Mouse (Mus musculus) CH12.LX (cell line): ENCODE data around the gene E130208F15Rik. TPM values are rescaled to one million over a fixed set of nuclear protein-coding genes. Genes with fewer than 3 reads are reported as not detected.
A peak's percentile ranks its signal among the peaks of the same experiment; 100 is the strongest.

Experiments used
- DNase-seq: peaks from one replicate; pipeline ENCODE4 v3.0.0-alpha.2; 2013; ENCODE audit errors: extremely low read depth
- H3K27ac ChIP-seq: 2 replicates; pipeline ENCODE4 v1.5.1; 2012; ENCODE audit warnings: low read depth, mild to moderate bottlenecking, control low read depth, moderate library complexity; ENCODE audit not compliant: insufficient read depth
- H3K27me3 ChIP-seq: replicated peaks from 2 replicates; pipeline ENCODE3; 2012; ENCODE audit warnings: inconsistent platforms
- H3K36me3 ChIP-seq, 2 experiments: replicated peaks in 1 of 2; 2 replicates each; pipeline versions ENCODE3 to v1.6.1; 2012; ENCODE audit warnings: inconsistent platforms in 1 of 2, low read length in 1 of 2, mild to moderate bottlenecking in 1 of 2, mixed read lengths in 1 of 2, moderate library complexity in 1 of 2; ENCODE audit not compliant: control insufficient read depth in 1 of 2, insufficient read depth in 1 of 2
- H3K4me1 ChIP-seq, 2 experiments: 2 replicates each; pipeline ENCODE4 v1.6.1; 2012; ENCODE audit warnings: inconsistent platforms in 1 of 2, moderate library complexity in 1 of 2; ENCODE audit not compliant: insufficient read depth in 2 of 2, control insufficient read depth in 1 of 2
- H3K4me2 ChIP-seq: 2 replicates; pipeline ENCODE4 v1.6.1; 2012; ENCODE audit warnings: low read depth, mild to moderate bottlenecking, control low read depth; ENCODE audit not compliant: poor library complexity, insufficient read depth, severe bottlenecking
- H3K4me3 ChIP-seq, 3 experiments: fragments of 150-350 bp in 1 of 3; sonication (generic) in 1 of 3; replicated peaks in 1 of 3; 2 replicates each; pipeline versions ENCODE3 to v1.5.1; 2011 to 2012; ENCODE audit warnings: low read depth in 2 of 3, low read length in 2 of 3, mild to moderate bottlenecking in 2 of 3, moderate library complexity in 2 of 3, control low read depth in 1 of 3, improper control_type of control experiment in 1 of 3, inconsistent platforms in 1 of 3, mixed read lengths in 1 of 3; ENCODE audit not compliant: poor library complexity in 1 of 3
- H3K79me2 ChIP-seq: replicated peaks from 2 replicates; pipeline ENCODE4 v1.6.1; 2012; ENCODE audit warnings: mild to moderate bottlenecking, moderate library complexity; ENCODE audit not compliant: control insufficient read depth, poor library complexity, insufficient read depth, severe bottlenecking; ENCODE audit errors: extremely low read depth
- H3K9ac ChIP-seq: 2 replicates; pipeline ENCODE4 v1.6.1; 2012; ENCODE audit warnings: low read depth, mild to moderate bottlenecking, control low read depth, moderate library complexity; ENCODE audit not compliant: insufficient read depth
- H3K9me3 ChIP-seq: replicated peaks from 2 replicates; pipeline ENCODE3; 2012; ENCODE audit warnings: low read length, inconsistent platforms, mixed read lengths
- CHD1 ChIP-seq: IDR thresholded peaks from 2 replicates; pipeline ENCODE4 v1.6.1; 2012; ENCODE audit warnings: low read depth, low read length, improper control_type of control experiment, inconsistent platforms
- CHD2 ChIP-seq: IDR thresholded peaks from 2 replicates; pipeline ENCODE4 v1.6.1; 2011; ENCODE audit warnings: low read length, improper control_type of control experiment
- E2F4 ChIP-seq: IDR thresholded peaks from 2 replicates; pipeline ENCODE4 v1.6.1; 2011; ENCODE audit warnings: low read depth, low read length, improper control_type of control experiment; ENCODE audit not compliant: insufficient replicate concordance
- ELF1 ChIP-seq: IDR thresholded peaks from 2 replicates; pipeline ENCODE4 v1.6.1; 2014; ENCODE audit warnings: low read depth, mild to moderate bottlenecking, inconsistent platforms, low read length, improper control_type of control experiment
- EP300 ChIP-seq: IDR thresholded peaks from 2 replicates; pipeline ENCODE4 v1.6.1; 2011; ENCODE audit warnings: low read length, improper control_type of control experiment
- GABPA ChIP-seq: IDR thresholded peaks from 2 replicates; pipeline ENCODE4 v1.6.1; 2012; ENCODE audit warnings: low read depth, low read length, improper control_type of control experiment, inconsistent platforms; ENCODE audit not compliant: insufficient replicate concordance
- HCFC1 ChIP-seq: IDR thresholded peaks from 2 replicates; pipeline ENCODE4 v1.6.1; 2012; ENCODE audit warnings: low read depth, mild to moderate bottlenecking, inconsistent platforms, low read length, improper control_type of control experiment
- JUND ChIP-seq: conservative IDR thresholded peaks from 2 replicates; pipeline ENCODE4 v1.6.1; 2011; ENCODE audit warnings: low read depth, low read length, improper control_type of control experiment
- MEF2A ChIP-seq: IDR thresholded peaks from 2 replicates; pipeline ENCODE4 v1.6.1; 2014; ENCODE audit warnings: low read depth, mild to moderate bottlenecking, inconsistent platforms, low read length, improper control_type of control experiment, borderline replicate concordance
- MXI1 ChIP-seq: IDR thresholded peaks from 2 replicates; pipeline ENCODE4 v1.6.1; 2011; ENCODE audit warnings: mild to moderate bottlenecking, low read depth, low read length, improper control_type of control experiment
- MYC ChIP-seq: IDR thresholded peaks from 2 replicates; pipeline ENCODE4 v1.6.1; 2011; ENCODE audit warnings: low read depth, mild to moderate bottlenecking, improper control_type of control experiment, low read length
- NRF1 ChIP-seq: IDR thresholded peaks from 2 replicates; pipeline ENCODE4 v1.6.1; 2014; ENCODE audit warnings: low read depth, mild to moderate bottlenecking, inconsistent platforms, low read length, improper control_type of control experiment, moderate library complexity
- POLR2A ChIP-seq: IDR thresholded peaks from 2 replicates; pipeline ENCODE4 v1.6.1; 2011; ENCODE audit warnings: low read depth, mild to moderate bottlenecking, improper control_type of control experiment, low read length
- POLR2AphosphoS2 ChIP-seq: IDR thresholded peaks from 2 replicates; pipeline ENCODE4 v1.6.1; 2011; ENCODE audit warnings: low read depth, low read length, improper control_type of control experiment
- RAD21 ChIP-seq: IDR thresholded peaks from 2 replicates; pipeline ENCODE4 v1.6.1; 2011; ENCODE audit warnings: low read depth, mild to moderate bottlenecking, low read length, improper control_type of control experiment, moderate library complexity
- RCOR1 ChIP-seq: conservative IDR thresholded peaks from 2 replicates; pipeline ENCODE4 v1.6.1; 2012; ENCODE audit warnings: low read depth, mild to moderate bottlenecking, inconsistent platforms, low read length, improper control_type of control experiment
- SIN3A ChIP-seq: IDR thresholded peaks from 2 replicates; pipeline ENCODE4 v1.6.1; 2012; ENCODE audit warnings: low read length, improper control_type of control experiment, inconsistent platforms
- SMC3 ChIP-seq: IDR thresholded peaks from 2 replicates; pipeline ENCODE4 v1.6.1; 2011; ENCODE audit warnings: low read depth, low read length, improper control_type of control experiment
- TCF12 ChIP-seq: IDR thresholded peaks from 2 replicates; pipeline ENCODE4 v1.6.1; 2014; ENCODE audit warnings: low read depth, mild to moderate bottlenecking, inconsistent platforms, low read length, improper control_type of control experiment
- UBTF ChIP-seq: IDR thresholded peaks from 2 replicates; pipeline ENCODE4 v1.6.1; 2012; ENCODE audit warnings: low read depth, mild to moderate bottlenecking, inconsistent platforms, low read length, improper control_type of control experiment, moderate library complexity
- USF1 ChIP-seq: IDR thresholded peaks from 2 replicates; pipeline ENCODE4 v1.6.1; 2014; ENCODE audit warnings: low read depth, mild to moderate bottlenecking, inconsistent platforms, low read length, improper control_type of control experiment
- USF2 ChIP-seq: conservative IDR thresholded peaks from 2 replicates; pipeline ENCODE4 v1.6.1; 2011; ENCODE audit warnings: low read depth, low read length, improper control_type of control experiment
- ZKSCAN1 ChIP-seq: IDR thresholded peaks from 2 replicates; pipeline ENCODE4 v1.6.1; 2012; ENCODE audit warnings: low read depth, inconsistent platforms, low read length, improper control_type of control experiment, borderline replicate concordance
- ZMIZ1 ChIP-seq: IDR thresholded peaks from 2 replicates; pipeline ENCODE4 v1.6.1; 2012; ENCODE audit warnings: low read depth, mild to moderate bottlenecking, inconsistent platforms, low read length, improper control_type of control experiment
- dilution Hi-C: fragments of 300-500 bp; cut with MboI; formaldehyde crosslinking; loops from 2 replicates; pipeline ENCODE4 v1.14.3; 2020; ENCODE audit warnings: low sequenced_read_pairs; ENCODE audit not compliant: extremely low pct_unique_long_range_greater_than_20kb, extremely low pct_ligation_motif_present
- in situ Hi-C: fragments of 300-500 bp; cut with MboI; formaldehyde crosslinking; loops from 3 replicates; pipeline ENCODE4 v1.14.3; 2019; ENCODE audit warnings: low sequenced_read_pairs, low pct_ligation_motif_present, low pct_unique_long_range_greater_than_20kb, mixed read lengths
- polyA plus RNA-seq: library from polyadenylated mRNA; unstranded; fragments of >175 nt; gene quantifications from 2 replicates; pipeline ENCODE4 v1.2.1, GENCODE M21; 2012; ENCODE audit warnings: low read depth; ENCODE audit not compliant: insufficient read length
- total RNA-seq, 2 experiments: library from RNA; depleted of rRNA; stranded (reverse); fragments of 300-350 nt in 1 of 2; fragments of >200 nt in 1 of 2; gene quantifications; 2 replicates each; pipeline ENCODE4 v1.2.3; 2012 to 2014

Gene E130208F15Rik
- total and polyA plus RNA-seq, 3 experiments, result 0.70 to 9.7 (median 5.6) TPM

GRCm38 (mm10) chr7:30339432-30340109 lies 18.0 kb downstream of the E130208F15Rik start:
- in situ Hi-C loops (no loop called here), dilution Hi-C loops (no loop called here)
- no peak overlapping the region for H3K9ac ChIP-seq
- H3K4me1 ChIP-seq, result no peaks in the 10 kb centered on the region
- peaks cover 86% of the 10 kb centered on the region for H3K27me3 ChIP-seq
- no peak overlapping the region for H3K4me2 ChIP-seq
- H3K79me2 ChIP-seq, result no peaks in the 10 kb centered on the region
- no peak for DNase-seq
- H3K36me3 ChIP-seq, result no peaks in the 10 kb centered on the region
- no peaks in the 10 kb centered on the region for H3K9me3 ChIP-seq
- TF ChIP-seq E2F4, result no peak
- no peak overlapping the region for H3K27ac ChIP-seq
- H3K4me3 ChIP-seq, result no peak overlapping the region

- Histone ChIP-seq H3K36me3 (no peaks in the 10 kb centered on the region), H3K4me3 (no peak overlapping the region), H3K9me3 (no peaks in the 10 kb centered on the region), H3K27me3 (peaks cover 87% of the 10 kb centered on the region), H3K4me2 (no peak overlapping the region), H3K79me2 (no peaks in the 10 kb centered on the region), H3K27ac (no peak overlapping the region), H3K9ac (no peak overlapping the region), H3K4me1 (no peaks in the 10 kb centered on the region)
- no peak for TF ChIP-seq CHD2
- peak; percentile 81 for TF ChIP-seq NRF1
- TF ChIP-seq SIN3A, result peak; percentile 76
- in situ Hi-C loops, result no loop called here
- dilution Hi-C loops, result no loop called here
- peak; percentile 61 for DNase-seq
Measured at GRCm38 (mm10) chr7:30346635-30347379, 25.3 kb downstream of the E130208F15Rik start.

GRCm38 (mm10) chr7:30347828-30348227 lies 26.3 kb downstream of the E130208F15Rik start:
- H3K4me1 ChIP-seq, result no peaks in the 10 kb centered on the region
- dilution Hi-C loops (no loop called here), in situ Hi-C loops (no loop called here)
- no peaks in the 10 kb centered on the region for H3K36me3 ChIP-seq
- H3K9ac ChIP-seq, result no peak overlapping the region
- H3K79me2 ChIP-seq, result no peaks in the 10 kb centered on the region
- peaks cover 87% of the 10 kb centered on the region for H3K27me3 ChIP-seq
- H3K4me2 ChIP-seq, result no peak overlapping the region
- DNase-seq, result peak; percentile 56
- H3K27ac ChIP-seq, result no peak overlapping the region
- no peak overlapping the region for H3K4me3 ChIP-seq
- H3K9me3 ChIP-seq, result no peaks in the 10 kb centered on the region
- TF ChIP-seq ZKSCAN1 (no peak), EP300 (no peak), CHD1 (no peak), CHD2 (no peak), HCFC1 (no peak), SIN3A (peak; percentile 47; the same call in 1 of the 2 replicates), POLR2A (no peak), SMC3 (peak; percentile 87), ELF1 (no peak), ZMIZ1 (no peak), TCF12 (no peak), RCOR1 (no peak), USF2 (no peak), MYC (peak; percentile 93), GABPA (no peak), JUND (no peak), E2F4 (no peak), POLR2AphosphoS2 (no peak), MXI1 (peak; percentile 94), MEF2A (no peak), USF1 (peak; percentile 15; the same call in 1 of the 2 replicates), UBTF (no peak), RAD21 (peak; percentile 60)
